Mouse (Mus musculus) embryonic fibroblast, embryonic 13.5 days (primary cell): ENCODE measurements around the gene Hyal3.

Source experiments
- CTCF ChIP-seq: IDR thresholded peaks from 2 replicates; pipeline ENCODE4 v1.5.1; 2011; ENCODE audit warnings: mild to moderate bottlenecking, control low read depth, low read length, moderate library complexity, borderline replicate concordance; ENCODE audit not compliant: insufficient read depth
- POLR2A ChIP-seq: IDR thresholded peaks from 2 replicates; pipeline ENCODE4 v1.6.1; 2011; ENCODE audit warnings: low read depth, mild to moderate bottlenecking, control low read depth, low read length, moderate library complexity

DNA sequence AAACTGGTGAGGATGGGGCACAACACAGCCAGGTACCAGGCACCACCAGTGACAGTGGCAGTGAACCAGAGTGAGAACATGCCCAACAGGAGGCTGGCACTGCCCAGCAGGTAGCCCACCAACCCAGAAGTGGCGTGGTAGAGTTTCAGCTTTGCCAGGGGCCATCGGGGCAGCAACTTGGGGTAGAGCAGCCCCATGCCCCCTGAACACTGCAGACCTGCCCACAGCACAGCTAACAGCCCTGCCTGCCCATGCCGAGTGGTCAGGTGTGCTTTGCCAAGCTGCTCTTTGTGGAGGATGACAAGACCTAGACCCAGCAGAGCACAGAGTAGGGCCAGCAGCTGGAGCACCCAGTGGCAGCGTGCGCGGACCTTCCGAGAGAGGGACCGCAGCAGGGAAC is 40.7 kb upstream of the Hyal3 start:
- TF ChIP-seq POLR2A (no peak), CTCF (no peak)
